Mouse (Mus musculus) bone marrow, adult 2 months (tissue): ENCODE measurements around the gene BC030867. TPM values are rescaled to one million over a fixed set of nuclear protein-coding genes. Genes with fewer than 3 reads are reported as not detected.

Experiments used
- H3K27ac ChIP-seq: fragments of 200-500 bp; 2 replicates; pipeline ENCODE4 v1.5.1; 2012; ENCODE audit warnings: low read depth, mild to moderate bottlenecking, control low read depth, inconsistent platforms, low read length; ENCODE audit not compliant: control insufficient read depth, poor library complexity, insufficient read depth
- H3K4me1 ChIP-seq: fragments of 200-500 bp; 2 replicates; pipeline ENCODE4 v1.6.1; 2011; ENCODE audit warnings: low read length; ENCODE audit not compliant: control insufficient read depth, insufficient read depth
- H3K4me3 ChIP-seq: fragments of 200-500 bp; replicated peaks from 2 replicates; pipeline ENCODE3; 2011; ENCODE audit warnings: mild to moderate bottlenecking, low read depth, low read length, control low read depth; ENCODE audit not compliant: control insufficient read depth
- CTCF ChIP-seq: fragments of 200-500 bp; IDR thresholded peaks from 2 replicates; pipeline ENCODE4 v1.5.1; 2011; ENCODE audit warnings: low read length, control low read depth; ENCODE audit not compliant: control insufficient read depth, insufficient read depth
- POLR2A ChIP-seq: fragments of 200-500 bp; IDR thresholded peaks from 2 replicates; pipeline ENCODE4 v1.6.1; 2011; ENCODE audit warnings: low read depth, mild to moderate bottlenecking, control low read depth, low read length, borderline replicate concordance; ENCODE audit not compliant: control insufficient read depth
- WGBS: fragments of 180-500 bp; shearing (Covaris S2); methylation state at CpG from one replicate; pipeline ENCODE4 v1.1.7; 2018; 5-methylcytosine and 5-hydroxymethylcytosine counted together
- polyA plus RNA-seq: library from polyadenylated mRNA; stranded (reverse); fragments of >200 nt; gene quantifications from 2 replicates; pipeline ENCODE4 v1.2.4, GENCODE M21; 2011; ENCODE audit warnings: low replicate concordance; ENCODE audit not compliant: missing spikeins, insufficient read depth, insufficient read length

BC030867 gene
- polyA plus RNA-seq, 1 experiment, result 39.2 TPM

GRCm38 (mm10) chr11:102296491-102297472 lies 48.1 kb downstream of the BC030867 start, which contains the start of gene Atxn7l3:
TSS of gene Atxn7l3 (minus strand) at chr11:102296631.
- Histone ChIP-seq H3K27ac (peak within 1 kb of the TSS; percentile 97), H3K4me1 (no peaks in the 10 kb centered on the region), H3K4me3 (peak within 1 kb of the TSS; percentile 80)
- WGBS, result under 1% methylated on average over 106 of the region's 125 CpGs
- TF ChIP-seq CTCF (no peak), POLR2A (peak; percentile 90; the same call in 1 of the 2 replicates)

- TF ChIP-seq POLR2A, result no peak
- TF ChIP-seq CTCF, result no peak
- peak overlapping the region; percentile 80 for H3K4me3 ChIP-seq
- peak overlapping the region; percentile 91 for H3K27ac ChIP-seq
- WGBS, result 22% methylated on average over 27 of the region's 27 CpGs
- no peaks in the 10 kb centered on the region for H3K4me1 ChIP-seq
These were observed 49.2 kb downstream of the BC030867 start for GRCm38 (mm10) chr11:102297577-102298556.

- no peak overlapping the region for H3K4me3 ChIP-seq
- H3K4me1 ChIP-seq, result no peaks in the 10 kb centered on the region
- TF ChIP-seq POLR2A, result no peak
- TF ChIP-seq CTCF, result peak; percentile 43; the same call in 1 of the 2 replicates
- WGBS, result 9% methylated on average over 1 of the region's 1 CpGs
- H3K27ac ChIP-seq, result no peak overlapping the region
These were observed 51.2 kb downstream of the BC030867 start for GRCm38 (mm10) chr11:102299839-102300238.

- TF ChIP-seq CTCF (no peak), POLR2A (no peak)
- H3K4me1 ChIP-seq, result no peaks in the 10 kb centered on the region
- H3K27ac ChIP-seq, result no peak overlapping the region
- 73% methylated on average over 2 of the region's 2 CpGs for WGBS
- no peak overlapping the region for H3K4me3 ChIP-seq
These were observed 55.5 kb downstream of the BC030867 start for GRCm38 (mm10) chr11:102304141-102304540.

- TF ChIP-seq CTCF, result no peak
- no peak for TF ChIP-seq POLR2A
- Histone ChIP-seq H3K27ac (no peak overlapping the region), H3K4me1 (peaks cover 2% of the 10 kb centered on the region; the same call in 1 of the 2 replicates), H3K4me3 (no peak overlapping the region)
- WGBS, result 59% methylated on average over 3 of the region's 3 CpGs
These were observed 56.7 kb downstream of the BC030867 start for GRCm38 (mm10) chr11:102305359-102305758.

GRCm38 (mm10) chr11:102308104-102308503 lies 59.4 kb downstream of the BC030867 start:
- H3K27ac ChIP-seq, result no peak overlapping the region
- H3K4me1 ChIP-seq, result peaks cover 2% of the 10 kb centered on the region; the same call in 1 of the 2 replicates
- no peak for TF ChIP-seq CTCF
- TF ChIP-seq POLR2A, result no peak
- H3K4me3 ChIP-seq, result no peak overlapping the region
- 82% methylated on average over 9 of the region's 9 CpGs for WGBS

GRCm38 (mm10) chr11:102308979-102309378 lies 60.3 kb downstream of the BC030867 start:
- peak overlapping the region; percentile 48 for H3K4me3 ChIP-seq
- peaks cover 2% of the 10 kb centered on the region; the same call in 1 of the 2 replicates for H3K4me1 ChIP-seq
- H3K27ac ChIP-seq, result peak overlapping the region; percentile 52; the same call in 1 of the 2 replicates
- TF ChIP-seq CTCF (peak; percentile 94), POLR2A (no peak)
- 1% methylated on average over 27 of the region's 27 CpGs for WGBS
